Mouse (Mus musculus) bone marrow macrophage, adult 2 months (primary cell): ENCODE results near the gene Hc.

Source experiments
- CTCF ChIP-seq: IDR thresholded peaks from 2 replicates; pipeline ENCODE4 v1.5.1; 2012; ENCODE audit warnings: low read depth, mild to moderate bottlenecking, low read length, moderate library complexity
- POLR2A ChIP-seq: IDR thresholded peaks from 2 replicates; pipeline ENCODE4 v1.6.1; 2012; ENCODE audit warnings: mild to moderate bottlenecking, low read depth, low read length, borderline replicate concordance

- TF ChIP-seq CTCF (no peak), POLR2A (no peak)
These were observed 64.7 kb downstream of the Hc start for GRCm38 (mm10) chr2:34996506-34996905.
